Mouse (Mus musculus) kidney, embryonic 15.5 days (tissue): ENCODE data around the gene Pmch. TPM values are rescaled to one million over a fixed set of nuclear protein-coding genes. Genes with fewer than 3 reads are reported as not detected.

Source experiments
- polyA plus RNA-seq: library from polyadenylated mRNA; unstranded; fragments of >200 nt; fragmentation: Nextera tagmentation; extraction: Ambion mirVana; gene quantifications from 2 replicates; pipeline ENCODE4 v1.2.1, GENCODE M21; 2015

Gene Pmch
- polyA plus RNA-seq, 1 experiment from 2014 or later, result 0.53 TPM

Other genes starting within 250 kb of the Pmch start
- 33.9 and 37.1 TPM in 2 replicates for gene Igf1, start 232.8 kb upstream of the Pmch start, polyA plus RNA-seq
- gene Parpbp, start 55.9 kb downstream of the Pmch start, polyA plus RNA-seq, result 10.4 and 13.5 TPM in 2 replicates
- 81.3 and 82.0 TPM in 2 replicates for gene Nup37, start 55.9 kb downstream of the Pmch start, polyA plus RNA-seq
- gene Washc3, start 110.0 kb downstream of the Pmch start, polyA plus RNA-seq, result 60.2 and 63.9 TPM in 2 replicates